Mouse (Mus musculus) C2C12 (cell line): Measurements from ENCODE around the gene Avp. TPM values are rescaled to one million over a fixed set of nuclear protein-coding genes. Genes with fewer than 3 reads are reported as not detected.

ENCODE experiments used
- H3K27me3 ChIP-seq: one replicate; pipeline ENCODE4 v1.6.1; 2011; ENCODE audit not compliant: control insufficient read depth, insufficient read depth, insufficient read length
- H3K36me3 ChIP-seq: one replicate; pipeline ENCODE4 v1.6.1; 2011; ENCODE audit not compliant: control insufficient read depth, insufficient read depth
- H3K4me3 ChIP-seq: one replicate; pipeline ENCODE4 v1.5.1; 2011; ENCODE audit warnings: mild to moderate bottlenecking, control low read depth; ENCODE audit not compliant: poor library complexity, insufficient read depth, severe bottlenecking
- H3K79me2 ChIP-seq: one replicate; pipeline ENCODE4 v1.6.1; 2011; ENCODE audit not compliant: control insufficient read depth, insufficient read depth
- H3K79me3 ChIP-seq: one replicate; pipeline ENCODE4 v1.6.1; 2011; ENCODE audit warnings: low read depth, control low read depth
- H3ac ChIP-seq: one replicate; pipeline ENCODE3; 2011; ENCODE audit warnings: low read depth; ENCODE audit not compliant: control insufficient read depth, insufficient read length
- CEBPB ChIP-seq: IDR thresholded peaks from one replicate; pipeline ENCODE4 v1.6.1; 2011; ENCODE audit warnings: low read depth, mild to moderate bottlenecking, control low read depth, moderate library complexity
- CTCF ChIP-seq: IDR thresholded peaks from one replicate; pipeline ENCODE4 v1.5.1; 2011; ENCODE audit not compliant: control insufficient read depth, insufficient read depth, insufficient read length
- FOSL1 ChIP-seq: IDR thresholded peaks from one replicate; pipeline ENCODE4 v1.8.0; 2011; ENCODE audit warnings: mild to moderate bottlenecking, low read length; ENCODE audit not compliant: poor library complexity, insufficient read depth, severe bottlenecking
- MAX ChIP-seq: IDR thresholded peaks from one replicate; pipeline ENCODE4 v1.6.1; 2011; ENCODE audit warnings: mild to moderate bottlenecking, control low read depth
- MYOD1 ChIP-seq: IDR thresholded peaks from one replicate; pipeline ENCODE4 v1.6.1; 2011; ENCODE audit warnings: low read depth; ENCODE audit not compliant: control insufficient read depth, insufficient read length
- MYOG ChIP-seq: IDR thresholded peaks from one replicate; pipeline ENCODE4 v1.6.1; 2011; ENCODE audit not compliant: control insufficient read depth, insufficient read length; ENCODE audit errors: extremely low read depth
- USF1 ChIP-seq: IDR thresholded peaks from one replicate; pipeline ENCODE4 v1.6.1; 2011; ENCODE audit warnings: low read depth, mild to moderate bottlenecking, control low read depth, moderate library complexity
- polyA plus RNA-seq: library from polyadenylated mRNA; unstranded; fragments of >200 nt; fragmentation: generic; extraction: Trizol; gene quantifications from one replicate; pipeline ENCODE4 v1.2.1, GENCODE M21; 2012; ENCODE audit warnings: missing spikeins

Gene Avp
- polyA plus RNA-seq, 1 experiment, result not detected

DNA sequence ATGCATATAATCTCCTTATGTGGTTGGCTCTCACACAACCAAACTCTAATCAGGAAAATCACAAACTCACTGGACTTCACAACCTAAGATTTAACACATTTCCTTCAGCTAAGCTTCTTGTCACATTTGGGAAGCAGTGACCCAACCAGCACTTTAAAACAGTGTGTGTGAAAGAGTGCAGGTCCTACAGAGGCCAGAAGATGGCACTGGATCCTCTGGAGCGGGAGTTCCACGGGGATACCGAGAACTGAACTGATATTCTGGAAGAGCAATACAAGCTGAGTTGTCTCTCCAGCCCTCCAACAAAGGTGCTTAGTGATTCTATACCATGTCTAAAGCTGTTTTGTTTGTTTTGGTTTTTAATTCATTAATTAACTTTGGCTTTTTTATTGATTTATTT lies 30.7 kb upstream of the Avp start:
- Histone ChIP-seq H3K27me3 (no peaks in the 10 kb centered on the region), H3ac (no peak overlapping the region), H3K79me2 (no peaks in the 10 kb centered on the region), H3K36me3 (peaks cover 36% of the 10 kb centered on the region), H3K4me3 (no peak overlapping the region), H3K79me3 (peaks cover 2% of the 10 kb centered on the region)
- TF ChIP-seq CTCF (no peak), FOSL1 (no peak), USF1 (no peak), MYOD1 (no peak), MYOG (no peak), MAX (no peak), CEBPB (no peak)

DNA sequence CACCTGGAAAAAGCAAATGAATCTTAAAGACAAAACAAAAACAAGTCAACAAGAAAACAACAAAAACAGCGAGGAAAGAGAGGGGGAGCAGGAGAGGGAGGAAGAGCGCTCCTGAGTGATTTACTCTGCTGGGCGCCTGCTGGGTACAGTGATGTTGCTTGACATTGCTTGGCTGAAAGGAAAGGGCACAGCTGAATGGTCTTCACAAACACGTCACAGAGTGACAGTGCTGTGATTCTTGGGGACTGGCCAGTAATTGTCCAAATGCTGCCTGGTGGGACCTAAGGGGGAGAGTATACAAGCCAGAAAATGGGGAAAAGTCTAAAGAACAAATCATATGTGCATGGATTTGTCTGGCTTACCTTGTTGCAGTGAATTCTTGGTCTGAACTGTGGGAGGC lies 19.8 kb upstream of the Avp start:
- H3ac ChIP-seq, result no peak overlapping the region
- TF ChIP-seq CEBPB (no peak), FOSL1 (no peak), USF1 (no peak), MAX (no peak)
- H3K4me3 ChIP-seq, result no peak overlapping the region
- H3K27me3 ChIP-seq, result no peaks in the 10 kb centered on the region
- H3K79me3 ChIP-seq, result no peaks in the 10 kb centered on the region
- no peaks in the 10 kb centered on the region for H3K79me2 ChIP-seq
- H3K36me3 ChIP-seq, result peaks cover 45% of the 10 kb centered on the region

DNA sequence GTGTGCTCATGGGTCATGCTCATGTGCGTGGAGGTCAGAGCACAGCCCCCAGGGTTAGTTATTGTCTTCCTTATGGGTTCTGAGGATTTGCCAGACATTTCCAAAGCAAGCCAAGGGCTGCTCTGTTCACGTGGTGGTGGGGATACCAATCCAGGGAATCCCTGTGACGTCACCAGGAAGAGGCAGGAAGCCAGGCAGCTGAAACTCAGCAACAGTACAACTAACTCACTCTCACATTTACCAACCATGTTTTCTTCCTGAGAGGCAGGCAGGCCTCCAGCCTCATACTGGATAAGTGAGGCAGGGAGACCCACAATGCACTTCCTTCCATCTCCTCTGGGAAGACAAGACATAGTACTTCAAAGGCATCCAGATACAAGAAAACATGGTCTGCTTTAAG lies 16.0 kb upstream of the Avp start:
- H3ac ChIP-seq, result no peak overlapping the region
- H3K79me3 ChIP-seq, result no peaks in the 10 kb centered on the region
- no peaks in the 10 kb centered on the region for H3K79me2 ChIP-seq
- TF ChIP-seq MYOD1 (no peak), MYOG (no peak), MAX (no peak), CTCF (no peak), CEBPB (no peak), FOSL1 (no peak), USF1 (no peak)
- no peaks in the 10 kb centered on the region for H3K27me3 ChIP-seq
- no peak overlapping the region for H3K4me3 ChIP-seq
- H3K36me3 ChIP-seq, result peaks cover 57% of the 10 kb centered on the region

DNA sequence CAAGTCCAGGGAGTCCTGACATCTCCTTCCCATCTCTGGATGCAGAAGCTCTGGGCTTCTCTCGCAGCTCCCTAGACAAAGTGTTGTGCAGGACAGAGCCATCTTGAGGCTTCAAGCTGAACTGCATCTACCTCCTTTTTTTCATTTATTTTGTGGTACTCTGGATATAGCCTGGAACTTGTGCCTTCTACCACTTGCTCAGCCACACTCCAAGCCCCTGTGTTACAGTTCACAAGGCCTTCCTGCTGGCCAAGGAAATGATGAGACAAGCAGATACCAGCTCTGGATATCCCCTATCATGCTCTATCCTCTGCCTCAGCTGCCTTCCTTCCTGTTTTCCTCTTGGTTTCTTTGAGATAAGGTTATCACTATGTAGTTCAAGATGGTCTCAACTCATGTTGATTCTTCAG lies 15.3 kb upstream of the Avp start:
- Histone ChIP-seq H3K4me3 (no peak overlapping the region), H3ac (no peak overlapping the region), H3K79me3 (no peaks in the 10 kb centered on the region), H3K79me2 (no peaks in the 10 kb centered on the region), H3K27me3 (no peaks in the 10 kb centered on the region), H3K36me3 (peaks cover 50% of the 10 kb centered on the region)
- TF ChIP-seq MAX (no peak), CTCF (no peak), CEBPB (no peak), MYOG (no peak), MYOD1 (no peak), USF1 (no peak), FOSL1 (no peak)

DNA sequence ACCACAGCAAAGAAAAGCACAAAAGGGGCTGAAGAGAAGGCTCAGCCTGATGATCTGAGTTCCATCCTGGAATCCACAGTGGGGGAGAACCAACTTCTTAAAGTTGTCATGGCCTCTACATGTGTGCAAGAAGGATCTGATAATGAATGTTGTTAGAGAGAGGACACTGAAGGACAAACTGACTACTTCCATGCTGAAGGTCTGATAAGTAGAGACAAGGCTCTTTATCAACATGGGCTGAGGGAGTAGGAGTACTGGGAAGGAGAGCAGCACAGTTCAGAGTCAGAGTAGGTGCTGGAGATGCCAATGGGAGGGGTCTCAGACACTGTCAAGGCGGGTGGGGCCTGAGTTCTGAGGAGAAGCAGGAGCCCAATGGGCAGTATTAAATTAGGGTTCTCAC lies 13.2 kb upstream of the Avp start:
- H3ac ChIP-seq, result no peak overlapping the region
- H3K27me3 ChIP-seq, result no peaks in the 10 kb centered on the region
- no peak overlapping the region for H3K4me3 ChIP-seq
- TF ChIP-seq MAX (no peak), MYOG (no peak), MYOD1 (no peak), CEBPB (no peak), CTCF (no peak), USF1 (no peak), FOSL1 (no peak)
- no peaks in the 10 kb centered on the region for H3K79me3 ChIP-seq
- no peaks in the 10 kb centered on the region for H3K79me2 ChIP-seq
- peaks cover 43% of the 10 kb centered on the region for H3K36me3 ChIP-seq

DNA sequence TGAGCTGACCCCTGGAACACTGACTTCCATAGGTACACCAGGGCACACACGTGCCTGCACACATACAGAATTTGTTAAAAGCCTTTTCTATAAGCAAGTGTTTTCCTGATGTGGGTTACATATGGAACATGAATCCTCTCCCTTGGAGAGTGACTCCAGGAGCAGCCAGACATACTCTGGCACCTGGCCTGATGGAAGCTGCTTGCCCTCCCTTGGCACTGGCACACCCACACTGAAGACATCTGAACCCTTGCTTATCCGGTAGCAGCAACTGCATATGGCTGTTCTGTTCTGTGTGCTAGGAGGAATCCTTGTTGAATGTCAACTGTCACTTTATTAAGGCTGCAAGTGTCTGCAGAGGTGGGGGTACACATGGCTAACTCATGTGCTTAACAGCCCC lies 8.7 kb upstream of the Avp start:
- no peak overlapping the region for H3ac ChIP-seq
- H3K36me3 ChIP-seq, result peaks cover 27% of the 10 kb centered on the region
- no peaks in the 10 kb centered on the region for H3K27me3 ChIP-seq
- H3K79me3 ChIP-seq, result no peaks in the 10 kb centered on the region
- no peak overlapping the region for H3K4me3 ChIP-seq
- TF ChIP-seq FOSL1 (no peak), USF1 (no peak), MYOD1 (no peak), MAX (no peak), CEBPB (no peak), CTCF (no peak), MYOG (no peak)
- no peaks in the 10 kb centered on the region for H3K79me2 ChIP-seq
